Mouse (Mus musculus) left cerebral cortex, postnatal 14 days (tissue): ENCODE data around the gene Slc17a2. TPM values are rescaled to one million over a fixed set of nuclear protein-coding genes. Genes with fewer than 3 reads are reported as not detected.
A peak's percentile ranks its signal among the peaks of the same experiment; 100 is the strongest.
"Not testable (repeated sequence)": the region's sequence is repeated elsewhere in the genome, so short reads cannot be mapped to it uniquely, and the experiment has no call there.

ENCODE experiments used
- DNase-seq, 2 experiments: peaks; one replicate each; pipeline ENCODE4 v3.0.0; 2021 to 2022; ENCODE audit warnings: low spot score in 2 of 2, mixed read lengths in 1 of 2
- intact Hi-C: fragments of 180-260 bp; cut with DNase I; formaldehyde crosslinking; loops from one replicate; pipeline ENCODE4 v1.15.1; 2025
- long read RNA-seq, 2 experiments: library from polyadenylated mRNA; stranded (forward); transcript quantifications; one replicate each; pipeline ENCODE4 v2.0.0; 2021
- total RNA-seq, 2 experiments: library from RNA; stranded (reverse); gene quantifications; 2 replicates each; pipeline ENCODE4 v1.2.3; 2021

The Slc17a2 gene
- total RNA-seq = not detected
- long read RNA-seq, experiment 1 = 0 reads
- long read RNA-seq, experiment 2 = 0 reads

- intact Hi-C loops = no loop called here
- no peak for DNase-seq
These were observed at the start of gene Slc17a2 for GRCm38 (mm10) chr13:23806422-23807052. TSS of gene Slc17a2 (plus strand) at chr13:23806993.

DNA sequence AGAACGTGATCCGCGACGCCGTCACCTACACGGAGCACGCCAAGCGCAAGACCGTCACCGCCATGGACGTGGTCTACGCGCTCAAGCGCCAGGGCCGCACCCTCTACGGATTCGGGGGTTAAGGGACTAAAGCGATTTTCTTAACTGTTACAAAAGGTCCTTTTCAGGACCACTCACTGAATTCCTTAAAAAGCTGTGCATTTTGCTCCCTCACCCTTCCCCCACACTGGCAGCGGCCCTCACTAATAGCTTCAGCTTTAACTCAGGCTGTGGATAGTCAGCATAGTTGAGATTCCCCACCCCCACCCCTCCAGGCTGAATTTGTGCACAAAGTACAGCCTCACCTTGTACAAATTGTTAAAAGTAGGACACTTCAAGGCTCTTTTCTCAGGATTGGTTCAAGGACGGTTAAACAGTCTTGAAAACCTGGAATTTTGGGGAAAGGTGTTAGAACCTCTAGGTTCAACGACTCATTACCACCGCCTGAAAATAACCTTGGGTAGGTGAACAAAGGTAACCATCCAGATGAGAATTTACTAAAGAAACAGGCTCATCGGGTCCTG is 49.5 kb upstream of the Slc17a2 start:
- intact Hi-C loops = no loop called here

DNA sequence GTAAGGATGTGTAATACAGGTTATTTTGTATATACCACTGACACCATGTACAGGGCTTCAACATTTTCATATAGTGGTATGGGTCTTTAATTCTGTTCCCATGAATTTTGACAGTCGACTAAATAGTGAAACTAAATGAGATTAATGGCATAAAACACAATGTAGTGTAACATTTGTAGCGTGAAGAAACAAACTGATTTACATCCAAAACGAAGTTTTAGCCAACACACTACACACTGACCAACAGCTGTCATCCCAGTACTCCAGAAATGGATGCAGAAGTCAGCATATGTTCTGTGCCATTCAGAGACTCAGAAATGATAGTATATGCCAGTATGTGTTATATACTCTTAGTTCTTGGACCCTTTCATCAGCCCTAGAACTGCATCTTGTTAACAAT is 48.9 kb upstream of the Slc17a2 start:
- intact Hi-C loops = no loop called here
- DNase-seq = no peak

More for the DNA sequence above, 49.5 kb upstream of the Slc17a2 start:
- no peak for DNase-seq

DNA sequence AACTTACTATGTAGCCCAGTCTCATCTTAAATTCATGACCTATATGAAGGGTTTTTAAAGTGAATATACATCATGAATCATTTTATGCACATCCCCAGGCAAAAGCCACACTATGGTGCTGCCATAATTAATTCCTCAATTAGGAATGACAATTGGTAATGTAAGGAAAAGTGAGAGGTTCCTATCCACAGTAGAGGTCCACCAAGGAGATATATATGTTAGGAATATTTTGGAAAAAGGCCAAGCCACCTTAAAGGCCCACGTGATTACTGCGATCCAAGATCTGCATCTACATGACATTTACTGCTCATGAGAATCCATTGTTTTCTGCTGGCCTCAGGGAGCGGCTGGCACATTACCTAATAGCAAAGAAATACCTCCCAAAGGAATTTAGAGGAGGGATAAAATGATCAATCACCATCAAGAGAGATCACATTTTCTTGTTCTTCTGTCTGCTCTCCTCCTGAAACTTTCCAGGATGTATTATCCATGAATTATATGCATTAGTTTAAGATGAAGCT is 47.5 kb upstream of the Slc17a2 start:
- intact Hi-C loops = no loop called here
- DNase-seq = no peak

DNA sequence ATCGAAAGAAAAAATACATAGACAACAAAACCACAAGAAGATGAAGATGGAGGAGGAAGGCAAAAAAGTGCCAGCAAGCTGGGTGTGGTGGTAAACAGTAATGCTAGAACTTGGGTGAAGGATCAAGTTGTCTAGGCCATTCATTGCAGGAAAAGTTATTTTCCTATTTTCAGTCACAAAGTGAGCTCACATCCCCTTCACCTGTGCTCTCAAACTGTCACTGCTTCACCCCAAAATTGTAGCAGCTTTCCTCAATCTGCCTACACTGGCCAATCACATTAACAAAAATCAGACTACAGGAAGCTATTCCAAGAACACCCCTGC is 46.9 kb upstream of the Slc17a2 start:
- no peak for DNase-seq
- intact Hi-C loops = no loop called here

GRCm38 (mm10) chr13:23760240-23760971 is 46.4 kb upstream of the Slc17a2 start:
- DNase-seq = peak in 1 of 2 experiments; percentile 48
- intact Hi-C loops = no loop called here

GRCm38 (mm10) chr13:23760972-23761864 is 45.6 kb upstream of the Slc17a2 start, which contains the start of gene Hist1h4a:
TSS of gene Hist1h4a (minus strand) at chr13:23761230.
- peak; percentile 99 for DNase-seq
- intact Hi-C loops = no loop called here

- DNase-seq = peak; percentile 60 to 91
- intact Hi-C loops = not testable (repeated sequence)
These were observed 44.6 kb upstream of the Slc17a2 start, which contains the start of gene Hist1h3a for GRCm38 (mm10) chr13:23761871-23762821. TSS of gene Hist1h3a (minus strand) at chr13:23762386.

DNA sequence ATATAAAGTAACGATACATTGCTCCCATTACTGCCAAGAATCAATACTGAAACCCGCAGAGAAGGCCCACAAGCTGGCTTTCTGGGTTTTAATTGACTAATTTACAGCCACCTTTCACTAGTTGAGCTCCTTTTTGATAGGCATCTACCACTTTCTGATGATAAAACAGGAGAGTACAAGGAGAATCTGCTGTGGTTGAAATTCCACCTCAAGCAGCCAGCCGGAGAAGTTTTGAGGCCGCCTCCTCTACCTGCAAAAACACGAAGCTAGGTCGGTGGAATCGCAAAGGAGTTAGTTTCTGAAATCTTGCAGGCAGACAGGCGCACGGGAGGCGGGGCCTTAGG is 43.6 kb upstream of the Slc17a2 start:
- no peak for DNase-seq
- intact Hi-C loops = no loop called here

- DNase-seq = peak; percentile 85 to 88
- intact Hi-C loops = no loop called here
These were observed 43.0 kb upstream of the Slc17a2 start, which contains the start of gene Hist1h1a for GRCm38 (mm10) chr13:23763586-23764323. TSS of gene Hist1h1a (plus strand) at chr13:23763666.

GRCm38 (mm10) chr13:23764324-23765171 is 42.2 kb upstream of the Slc17a2 start:
- intact Hi-C loops = no loop called here
- no peak for DNase-seq

DNA sequence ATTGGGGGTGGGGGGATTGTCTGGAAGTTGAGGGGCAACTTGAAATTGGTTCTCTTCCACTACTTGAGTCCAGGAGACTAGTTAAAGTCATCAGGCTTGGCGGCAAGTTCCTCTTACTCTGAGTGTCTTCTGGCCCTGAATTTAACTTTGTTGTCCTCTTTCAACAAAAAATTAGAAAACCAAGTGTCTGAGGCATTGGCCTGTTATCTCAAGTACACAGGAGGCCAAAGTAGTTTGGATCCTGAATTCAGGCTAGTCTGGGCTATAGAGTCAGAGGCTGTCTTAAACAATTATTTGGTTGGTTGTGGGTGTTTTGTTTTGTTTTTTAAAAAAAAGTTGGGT is 41.6 kb upstream of the Slc17a2 start:
- intact Hi-C loops = no loop called here

DNA sequence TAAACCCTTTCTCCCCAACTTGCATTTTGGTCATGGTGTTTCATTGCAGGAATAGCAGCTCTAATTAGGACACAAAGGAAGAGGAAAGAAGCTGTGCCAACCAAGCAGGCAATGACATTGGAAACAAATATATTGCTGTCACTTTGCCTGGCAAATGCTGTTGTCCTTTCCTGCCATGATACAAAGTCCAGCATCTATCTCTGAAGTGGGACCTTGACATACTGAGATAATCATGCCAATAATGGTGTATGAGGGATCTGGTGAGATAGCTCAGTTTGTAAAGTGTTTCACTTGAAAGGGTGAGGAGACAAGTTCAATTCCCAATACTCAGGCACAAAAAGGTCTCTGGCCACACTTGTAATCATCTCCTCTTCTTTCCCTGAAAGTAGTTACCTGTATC is 40.0 kb upstream of the Slc17a2 start:
- intact Hi-C loops = no loop called here
- DNase-seq = no peak

More for the DNA sequence above, 41.6 kb upstream of the Slc17a2 start:
- no peak for DNase-seq

DNA sequence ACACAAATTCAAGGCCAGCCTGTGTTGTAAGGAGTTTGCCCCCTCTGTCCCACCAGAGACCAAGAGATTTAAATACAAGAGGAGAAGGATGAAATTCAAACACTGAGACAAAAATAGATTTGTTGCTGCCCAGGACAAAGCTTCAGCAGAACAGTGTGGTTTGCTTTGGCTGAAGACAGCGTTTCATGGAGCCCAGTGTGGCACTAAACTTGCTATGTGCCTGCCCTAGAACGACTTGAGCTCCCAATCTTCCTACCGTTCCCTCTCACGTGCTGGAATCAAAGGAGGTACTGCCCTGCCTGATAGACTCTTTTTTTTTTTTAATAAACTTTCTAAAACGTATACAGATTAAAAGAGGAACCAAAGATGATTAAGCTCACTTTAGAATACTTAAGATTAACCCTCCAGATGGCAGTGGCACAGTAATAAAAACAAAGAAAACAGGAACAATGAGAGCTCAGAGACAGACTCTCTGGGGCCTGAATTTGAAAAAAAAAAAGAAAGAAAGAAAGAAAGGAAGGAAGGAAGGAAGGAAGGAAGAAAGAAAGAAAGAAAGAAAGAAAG is 37.9 kb upstream of the Slc17a2 start:
- intact Hi-C loops = no loop called here

DNA sequence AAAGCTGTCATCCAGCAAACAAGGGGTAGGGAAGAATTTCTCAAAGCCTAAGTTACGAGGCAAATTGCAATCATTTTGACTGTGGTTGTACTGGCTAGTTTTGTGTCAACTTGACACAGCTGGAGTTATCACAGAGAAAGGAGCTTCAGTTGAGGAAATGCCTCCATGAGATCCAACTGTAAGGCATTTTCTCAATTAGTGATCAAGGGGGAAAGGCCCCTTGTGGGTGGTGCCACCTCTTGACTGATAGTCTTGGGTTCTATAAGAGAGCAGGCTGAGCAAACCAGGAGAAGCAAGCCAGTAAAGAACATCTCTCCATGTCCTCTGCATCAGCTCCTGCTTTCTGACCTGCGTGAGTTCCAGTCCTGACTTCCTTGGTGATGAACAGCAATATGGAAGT is 37.2 kb upstream of the Slc17a2 start, which contains the start of gene Trim38:
Trim38 (plus strand) TSS at position 301 of the 400 bp plus-strand sequence.
- DNase-seq, intact Hi-C loops: not testable (repeated sequence)

More for the DNA sequence above, 37.9 kb upstream of the Slc17a2 start:
- DNase-seq = no peak

- peak in 1 of 2 experiments; percentile 59 for DNase-seq
- intact Hi-C loops = no loop called here
These were observed 34.1 kb upstream of the Slc17a2 start for GRCm38 (mm10) chr13:23772561-23773313.
